Mouse (Mus musculus) lung, embryonic 16.5 days (tissue): ENCODE results near the gene Bfsp2. TPM values are rescaled to one million over a fixed set of nuclear protein-coding genes. Genes with fewer than 3 reads are reported as not detected.
"Not testable (repeated sequence)": the region's sequence is repeated elsewhere in the genome, so short reads cannot be mapped to it uniquely, and the experiment has no call there.

Experiments used
- ATAC-seq: fragments of 200-750 bp; cut with Nextera tagmentation; 2 replicates; pipeline ENCODE4 v1.8.0; 2017; ENCODE audit warnings: low read depth, mild to moderate bottlenecking, moderate library complexity
- H3K27ac ChIP-seq: fragments of 300-500 bp; sonication (generic); 2 replicates; pipeline ENCODE4 v1.5.1; 2014; ENCODE audit warnings: mild to moderate bottlenecking, control low read depth, low read length
- H3K27me3 ChIP-seq: fragments of 300-500 bp; sonication (generic); 2 replicates; pipeline ENCODE4 v1.6.1; 2014; ENCODE audit warnings: low read depth, low read length, mixed read lengths; ENCODE audit not compliant: control insufficient read depth, insufficient read depth
- H3K36me3 ChIP-seq: fragments of 300-500 bp; sonication (generic); 2 replicates; pipeline ENCODE4 v1.6.1; 2014; ENCODE audit warnings: low read length; ENCODE audit not compliant: control insufficient read depth, insufficient read depth
- H3K4me1 ChIP-seq: fragments of 300-500 bp; sonication (generic); replicated peaks from 2 replicates; pipeline ENCODE4 v1.6.1; 2014; ENCODE audit warnings: low read length, mixed read lengths; ENCODE audit not compliant: control insufficient read depth, insufficient read depth
- H3K4me2 ChIP-seq: fragments of 300-500 bp; sonication (generic); 2 replicates; pipeline ENCODE4 v1.6.1; 2014; ENCODE audit warnings: low read depth, low read length, control low read depth
- H3K4me3 ChIP-seq: fragments of 300-500 bp; sonication (generic); 2 replicates; pipeline ENCODE4 v1.5.1; 2014; ENCODE audit warnings: mild to moderate bottlenecking, low read length, control low read depth
- H3K9ac ChIP-seq: fragments of 300-500 bp; sonication (generic); 2 replicates; pipeline ENCODE4 v1.6.1; 2014; ENCODE audit warnings: low read length, control low read depth
- H3K9me3 ChIP-seq: fragments of 300-500 bp; sonication (generic); 2 replicates; pipeline ENCODE4 v1.6.1; 2016; ENCODE audit warnings: low read length; ENCODE audit not compliant: control insufficient read depth
- WGBS: fragments of 180-500 bp; shearing (Covaris S2); extraction: QIAGEN DNeasy Blood & Tissue Kit; methylation state at CpG from one replicate; pipeline ENCODE4 v1.1.7; 2014; 5-methylcytosine and 5-hydroxymethylcytosine counted together
- polyA plus RNA-seq: library from polyadenylated mRNA; unstranded; fragments of >200 nt; fragmentation: Nextera tagmentation; extraction: Ambion mirVana; gene quantifications from 2 replicates; pipeline ENCODE4 v1.2.1, GENCODE M21; 2015

Gene Bfsp2
- polyA plus RNA-seq, 1 experiment from 2014 or later, result 0.62 TPM

DNA sequence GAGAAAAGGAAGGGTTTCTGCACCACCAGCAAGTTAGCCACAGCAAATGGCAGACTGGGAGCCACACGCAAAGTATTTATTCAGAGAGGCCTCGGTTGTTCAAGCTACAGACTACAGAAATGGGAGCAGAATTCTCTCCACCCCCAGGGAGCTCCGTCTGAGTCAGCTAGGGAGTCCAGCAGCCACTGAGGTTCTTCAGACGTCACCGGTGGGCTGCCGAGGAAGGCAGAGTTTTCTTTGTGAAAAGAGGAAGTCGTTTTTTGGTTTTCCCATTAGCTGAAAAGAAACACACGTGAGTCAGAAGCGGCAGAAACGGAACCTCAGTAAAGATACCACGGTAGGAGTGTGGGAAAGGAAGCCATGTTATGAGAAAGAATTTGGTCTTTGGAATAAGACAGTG is 55.4 kb downstream of the Bfsp2 start:
- ATAC-seq, result no peak
- Histone ChIP-seq H3K36me3 (no peaks in the 10 kb centered on the region), H3K27me3 (no peaks in the 10 kb centered on the region), H3K9ac (no peak overlapping the region), H3K4me1 (peaks cover 7% of the 10 kb centered on the region; the same call in 1 of the 2 replicates), H3K9me3 (no peaks in the 10 kb centered on the region), H3K4me3 (no peak overlapping the region), H3K4me2 (no peak overlapping the region), H3K27ac (no peak overlapping the region)
- WGBS, result 53% methylated on average over 11 of the region's 11 CpGs

DNA sequence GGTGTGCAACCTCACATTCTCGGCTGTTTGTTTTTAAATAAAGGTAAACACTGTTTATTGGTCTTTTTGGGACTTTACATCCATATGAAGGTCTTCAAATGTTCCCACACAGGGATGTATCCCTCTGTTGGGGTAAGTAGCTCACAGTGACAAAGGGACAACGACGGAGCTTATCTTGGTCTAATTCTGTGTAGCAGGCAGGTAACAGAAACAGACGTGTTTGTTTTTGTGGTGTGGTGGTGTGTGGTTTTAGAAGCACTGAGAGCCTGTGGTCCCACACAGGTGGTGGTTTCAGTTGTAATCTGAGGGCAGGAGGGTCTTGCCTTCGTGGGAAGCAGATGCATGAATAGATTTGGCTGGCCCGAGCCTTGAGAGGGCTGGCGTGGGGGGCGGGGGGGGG is 56.3 kb downstream of the Bfsp2 start:
- no peaks in the 10 kb centered on the region for H3K9me3 ChIP-seq
- whole genome bisulfite sequencing, result 69% methylated on average over 8 of the region's 8 CpGs
- no peaks in the 10 kb centered on the region for H3K36me3 ChIP-seq
- no peak for ATAC-seq
- H3K4me1 ChIP-seq, result peaks cover 7% of the 10 kb centered on the region; the same call in 1 of the 2 replicates
- H3K4me2 ChIP-seq, result no peak overlapping the region
- no peak overlapping the region for H3K4me3 ChIP-seq
- no peak overlapping the region for H3K9ac ChIP-seq
- no peak overlapping the region for H3K27ac ChIP-seq
- no peaks in the 10 kb centered on the region for H3K27me3 ChIP-seq

DNA sequence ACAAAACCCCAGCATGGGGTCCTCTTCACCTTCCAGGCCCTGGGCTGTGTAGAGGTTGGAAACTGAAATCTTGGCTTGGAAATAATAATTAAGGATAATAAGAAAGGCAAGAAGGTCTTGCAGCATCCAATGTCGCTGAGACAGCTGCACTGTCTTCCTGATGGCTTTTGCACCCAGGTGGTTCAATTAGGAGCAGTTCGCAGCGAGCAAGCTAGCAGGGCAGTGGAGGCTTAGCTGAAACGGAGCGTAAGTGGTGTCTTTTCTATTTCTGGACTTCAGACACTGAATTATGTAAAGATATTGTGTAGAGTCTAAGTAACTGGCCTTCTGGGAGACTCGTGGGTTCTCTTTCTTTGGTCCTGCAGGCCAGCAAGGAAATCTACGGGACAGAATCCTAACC is 56.8 kb downstream of the Bfsp2 start:
- 85% methylated on average over 7 of the region's 7 CpGs for WGBS

DNA sequence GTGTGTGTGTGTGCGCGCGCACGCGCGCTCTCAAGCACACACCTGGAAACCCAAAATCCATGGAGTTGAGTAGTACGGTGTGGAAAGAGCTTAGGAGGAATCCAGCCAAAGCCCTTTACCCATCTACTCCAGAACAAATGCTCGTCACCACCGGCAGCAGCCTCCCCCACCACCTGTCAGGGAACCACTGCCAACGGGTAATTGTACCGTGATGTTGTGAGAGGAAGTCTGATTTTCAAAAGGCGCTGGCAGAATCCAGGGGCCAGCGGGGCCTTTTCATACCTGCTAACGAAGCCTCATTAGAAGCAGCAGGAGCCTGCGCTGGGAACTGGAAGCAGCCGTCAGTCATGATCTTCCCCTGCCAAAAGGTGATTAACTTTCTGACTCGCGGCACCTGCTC is 57.4 kb downstream of the Bfsp2 start:
- Histone ChIP-seq H3K27ac (no peak overlapping the region), H3K4me3 (no peak overlapping the region), H3K4me1 (peaks cover 7% of the 10 kb centered on the region; the same call in 1 of the 2 replicates), H3K9me3 (no peaks in the 10 kb centered on the region), H3K27me3 (no peaks in the 10 kb centered on the region), H3K9ac (no peak overlapping the region), H3K36me3 (no peaks in the 10 kb centered on the region), H3K4me2 (no peak overlapping the region)
- 58% methylated on average over 18 of the region's 18 CpGs for WGBS
- no peak for ATAC-seq

More for the DNA sequence above, 56.8 kb downstream of the Bfsp2 start:
- Histone ChIP-seq H3K9ac (no peak overlapping the region), H3K27ac (no peak overlapping the region), H3K4me3 (no peak overlapping the region), H3K27me3 (no peaks in the 10 kb centered on the region), H3K36me3 (no peaks in the 10 kb centered on the region), H3K9me3 (no peaks in the 10 kb centered on the region), H3K4me1 (peaks cover 7% of the 10 kb centered on the region; the same call in 1 of the 2 replicates), H3K4me2 (no peak overlapping the region)
- ATAC-seq, result no peak

DNA sequence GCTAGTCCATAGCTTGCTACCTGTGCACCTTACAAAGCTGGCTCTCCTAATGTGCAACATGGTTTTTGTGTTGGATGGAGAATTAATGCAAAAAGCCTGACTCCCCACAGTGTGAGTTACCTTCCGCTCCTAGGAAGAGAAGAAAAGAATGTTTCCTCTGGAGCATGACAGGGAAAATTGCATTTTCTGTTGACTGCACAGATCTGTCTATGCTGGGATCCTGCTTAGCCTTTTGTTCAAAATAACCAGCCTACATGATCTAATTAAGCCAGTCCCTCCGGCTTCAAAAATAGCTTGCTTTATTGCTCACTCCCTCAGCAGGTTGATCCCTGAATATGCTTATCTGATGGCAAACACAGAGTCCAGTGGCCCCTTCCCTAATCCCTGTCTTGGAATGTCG is 59.4 kb downstream of the Bfsp2 start:
- Histone ChIP-seq H3K27me3 (no peaks in the 10 kb centered on the region), H3K9ac (no peak overlapping the region), H3K4me1 (peaks cover 6% of the 10 kb centered on the region; the same call in 1 of the 2 replicates), H3K4me2 (no peak overlapping the region), H3K4me3 (no peak overlapping the region), H3K27ac (no peak overlapping the region), H3K36me3 (no peaks in the 10 kb centered on the region), H3K9me3 (no peaks in the 10 kb centered on the region)
- 54% methylated on average over 3 of the region's 3 CpGs for WGBS
- ATAC-seq, result no peak

DNA sequence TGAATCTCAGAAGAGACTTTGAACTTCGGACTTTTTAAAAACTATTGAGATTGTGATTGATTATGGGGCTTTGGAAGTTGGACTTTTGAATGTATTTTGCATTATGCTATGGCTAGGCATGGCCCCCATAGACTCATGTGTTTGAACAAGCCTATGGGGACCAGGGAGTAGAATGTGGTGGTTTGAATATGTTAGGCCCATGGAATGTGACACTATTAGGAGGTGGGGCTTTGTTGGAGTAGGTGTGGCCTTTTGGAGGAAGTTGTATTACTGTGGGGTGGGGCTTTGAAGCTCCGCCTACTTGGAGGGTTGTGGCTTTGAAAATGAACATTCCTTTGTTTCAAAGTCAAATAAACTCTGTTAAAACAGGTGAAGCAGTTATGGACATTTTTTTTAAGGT is 61.4 kb downstream of the Bfsp2 start:
- Histone ChIP-seq H3K4me1 (peaks cover 3% of the 10 kb centered on the region; the same call in 1 of the 2 replicates), H3K4me2 (no peak overlapping the region), H3K27me3 (no peaks in the 10 kb centered on the region), H3K9me3 (no peaks in the 10 kb centered on the region), H3K4me3 (no peak overlapping the region), H3K27ac (no peak overlapping the region), H3K9ac (no peak overlapping the region), H3K36me3 (no peaks in the 10 kb centered on the region)
- 71% methylated on average over 2 of the region's 2 CpGs for WGBS
- ATAC-seq, result peak; percentile 69; the same call in 1 of the 2 replicates

DNA sequence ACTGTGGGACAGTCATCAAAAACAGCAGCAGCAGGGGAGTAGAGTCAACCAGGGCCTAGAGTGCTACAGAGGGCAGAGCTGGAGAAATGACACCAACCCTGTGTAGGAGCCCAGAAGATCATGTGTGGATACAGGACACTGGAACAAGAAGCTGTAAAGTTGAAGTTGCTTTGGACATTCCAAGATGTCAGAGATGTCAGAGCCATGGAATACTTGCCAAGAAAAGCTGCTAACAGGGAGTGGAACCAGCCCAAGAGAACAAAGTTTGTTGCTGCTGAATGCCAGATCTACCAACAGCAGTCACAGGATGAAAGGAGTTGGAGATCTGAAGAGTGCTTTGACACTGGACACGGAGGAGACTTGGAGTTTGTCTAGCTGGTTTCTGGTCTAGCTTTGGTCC is 62.0 kb downstream of the Bfsp2 start:
- H3K27me3 ChIP-seq, H3K9me3 ChIP-seq, H3K4me1 ChIP-seq, H3K9ac ChIP-seq, H3K27ac ChIP-seq, H3K4me2 ChIP-seq, H3K4me3 ChIP-seq, H3K36me3 ChIP-seq: not testable (repeated sequence)
- ATAC-seq, result peak; percentile 72
- 44% methylated on average over 1 of the region's 1 CpGs for WGBS

DNA sequence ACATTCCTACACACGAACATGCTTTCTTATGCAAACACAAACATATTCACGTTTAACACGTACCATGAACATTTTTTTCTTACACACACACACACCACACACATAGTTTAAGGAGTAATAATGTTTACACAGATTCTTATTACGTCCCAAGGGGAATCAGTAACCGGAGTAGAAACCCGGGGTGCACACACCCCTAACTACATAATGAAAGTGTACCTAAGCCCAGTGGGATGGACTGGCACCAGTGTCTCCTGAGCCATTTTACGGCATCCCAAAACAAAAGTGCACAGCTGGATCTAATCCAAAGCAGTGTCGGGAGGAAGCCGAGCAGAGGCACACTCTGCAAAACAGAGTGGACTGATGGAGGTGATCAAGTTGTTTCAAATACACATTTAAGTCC is 66.8 kb downstream of the Bfsp2 start:
- H3K36me3 ChIP-seq, result no peaks in the 10 kb centered on the region
- no peak overlapping the region for H3K27ac ChIP-seq
- WGBS, result 30% methylated on average over 9 of the region's 9 CpGs
- peak overlapping the region; percentile 41 for H3K4me2 ChIP-seq
- no peaks in the 10 kb centered on the region for H3K9me3 ChIP-seq
- no peak overlapping the region for H3K9ac ChIP-seq
- H3K4me3 ChIP-seq, result no peak overlapping the region
- ATAC-seq, result peak; percentile 29; the same call in 1 of the 2 replicates
- no peaks in the 10 kb centered on the region for H3K27me3 ChIP-seq
- peaks cover 19% of the 10 kb centered on the region for H3K4me1 ChIP-seq

DNA sequence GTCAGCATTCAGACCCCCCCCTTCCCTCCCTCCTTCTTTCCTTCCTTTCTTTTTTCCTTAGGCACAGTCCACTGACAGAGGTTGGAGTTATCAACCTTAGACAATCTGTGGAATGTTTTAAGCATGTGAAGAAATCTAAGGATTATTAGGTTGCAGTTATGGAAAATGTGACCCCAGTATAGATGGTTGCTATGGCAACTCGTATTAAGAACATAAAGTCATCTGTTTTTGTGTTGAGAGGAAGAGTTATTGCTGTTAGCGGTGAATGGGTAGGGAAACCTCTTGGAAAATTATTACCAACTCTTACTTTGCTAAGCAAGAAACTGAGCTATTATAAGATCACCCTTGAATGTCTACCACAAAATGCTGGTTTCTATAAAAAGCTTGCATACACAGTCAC is 71.1 kb downstream of the Bfsp2 start:
- no peaks in the 10 kb centered on the region for H3K36me3 ChIP-seq
- H3K27ac ChIP-seq, result no peak overlapping the region
- no peak overlapping the region for H3K9ac ChIP-seq
- H3K4me1 ChIP-seq, result peaks cover 19% of the 10 kb centered on the region
- H3K9me3 ChIP-seq, result no peaks in the 10 kb centered on the region
- no peaks in the 10 kb centered on the region for H3K27me3 ChIP-seq
- 65% methylated on average over 2 of the region's 2 CpGs for WGBS
- ATAC-seq, result no peak
- H3K4me3 ChIP-seq, result no peak overlapping the region
- no peak overlapping the region for H3K4me2 ChIP-seq
